Mouse (Mus musculus) testis, adult 2 months (tissue): ENCODE measurements around the gene Rpl32.

ENCODE experiments used
- CTCF ChIP-seq: fragments of 200-500 bp; IDR thresholded peaks from 2 replicates; pipeline ENCODE4 v1.5.1; 2012; ENCODE audit warnings: low read depth, mild to moderate bottlenecking, inconsistent platforms, low read length, moderate library complexity; ENCODE audit not compliant: control insufficient read depth, insufficient read depth, insufficient replicate concordance
- POLR2A ChIP-seq: fragments of 200-500 bp; IDR thresholded peaks from 2 replicates; pipeline ENCODE4 v1.6.1; 2012; ENCODE audit warnings: low read depth, mild to moderate bottlenecking, inconsistent platforms, low read length, moderate library complexity; ENCODE audit not compliant: control insufficient read depth

DNA sequence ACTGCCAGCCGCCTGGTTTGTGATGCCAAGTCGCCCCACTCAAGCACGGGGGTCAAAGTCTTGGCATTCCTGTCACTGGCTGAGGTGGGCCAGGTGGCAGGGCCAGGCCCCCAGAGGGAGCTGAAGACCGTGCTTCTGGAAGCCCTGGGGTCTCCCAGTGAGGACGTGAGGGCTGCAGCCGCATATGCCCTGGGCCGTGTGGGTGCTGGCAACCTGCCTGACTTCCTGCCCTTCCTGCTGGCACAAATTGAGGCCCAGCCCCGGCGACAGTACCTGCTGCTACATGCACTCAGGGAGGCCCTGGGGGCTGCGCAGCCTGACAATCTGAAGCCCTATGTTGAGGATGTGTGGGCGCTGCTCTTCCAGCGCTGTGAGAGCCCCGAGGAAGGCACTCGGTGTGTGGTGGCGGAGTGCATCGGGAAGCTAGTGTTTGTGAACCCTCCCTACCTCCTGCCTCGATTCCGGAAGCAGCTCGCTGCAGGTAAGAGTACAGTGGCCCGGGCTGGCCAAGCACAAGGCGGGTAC is 15.8 kb downstream of the Rpl32 start:
- TF ChIP-seq POLR2A (no peak), CTCF (no peak)
